Mouse (Mus musculus) lung, embryonic 15.5 days (tissue): ENCODE measurements at regions not wholly inside any gene's neighbourhood (a gene's known extent, or its start where the extent isn't known, plus 50 kb on each side); places are given as distances from the start of the nearest gene placed in this dataset.

Experiments used
- ATAC-seq: fragments of 200-750 bp; cut with Nextera tagmentation; 2 replicates; pipeline ENCODE4 v1.8.0; 2017; ENCODE audit warnings: moderate number of reproducible peaks, borderline replicate concordance; ENCODE audit not compliant: low FRiP score, low TSS enrichment; ENCODE audit errors: extremely low read depth
- H3K27ac ChIP-seq: fragments of 300-500 bp; sonication (generic); 2 replicates; pipeline ENCODE4 v1.5.1; 2015; ENCODE audit warnings: moderate library complexity, mild to moderate bottlenecking, inconsistent platforms
- H3K27me3 ChIP-seq: fragments of 300-500 bp; sonication (generic); 2 replicates; pipeline ENCODE4 v1.6.1; 2015; ENCODE audit warnings: inconsistent platforms
- H3K36me3 ChIP-seq: fragments of 300-500 bp; sonication (generic); 2 replicates; pipeline ENCODE4 v1.6.1; 2015; ENCODE audit warnings: inconsistent platforms
- H3K4me1 ChIP-seq: fragments of 300-500 bp; sonication (generic); 2 replicates; pipeline ENCODE4 v1.6.1; 2015; ENCODE audit warnings: inconsistent platforms
- H3K4me2 ChIP-seq: fragments of 300-500 bp; sonication (generic); 2 replicates; pipeline ENCODE4 v1.6.1; 2015; ENCODE audit warnings: inconsistent platforms, mild to moderate bottlenecking, moderate library complexity
- H3K4me3 ChIP-seq: fragments of 300-500 bp; sonication (generic); 2 replicates; pipeline ENCODE4 v1.5.1; 2015; ENCODE audit warnings: mild to moderate bottlenecking, inconsistent platforms
- H3K9ac ChIP-seq: fragments of 300-500 bp; sonication (generic); 2 replicates; pipeline ENCODE4 v1.6.1; 2015; ENCODE audit warnings: inconsistent platforms
- H3K9me3 ChIP-seq: fragments of 300-500 bp; sonication (generic); 2 replicates; pipeline ENCODE4 v1.6.1; 2016; ENCODE audit warnings: inconsistent platforms
- WGBS: fragments of 180-500 bp; shearing (Covaris S2); methylation state at CpG from one replicate; pipeline ENCODE4 v1.1.7; 2015; 5-methylcytosine and 5-hydroxymethylcytosine counted together

GRCm38 (mm10) chr16:93013256-93013655 lies 187.3 kb upstream of the Runx1 start:
- 0 out of 2 replicates have a peak, but pooled peaks cover 5% of the 10 kb centered on the region for H3K4me1 ChIP-seq
- no peak for ATAC-seq
- H3K27me3 ChIP-seq = no peaks in the 10 kb centered on the region
- no peaks in the 10 kb centered on the region for H3K36me3 ChIP-seq
- WGBS = 71% methylated on average over 7 of the region's 7 CpGs
- H3K4me3 ChIP-seq = no peak overlapping the region
- H3K9me3 ChIP-seq = no peaks in the 10 kb centered on the region
- no peak overlapping the region for H3K27ac ChIP-seq
- H3K4me2 ChIP-seq = no peak overlapping the region
- no peak overlapping the region for H3K9ac ChIP-seq

- no peaks in the 10 kb centered on the region for H3K27me3 ChIP-seq
- no peak for ATAC-seq
- H3K4me3 ChIP-seq = no peak overlapping the region
Measured at GRCm38 (mm10) chr16:93011474-93011873, 185.5 kb upstream of the Runx1 start.

GRCm38 (mm10) chr16:93006321-93006984 lies 180.5 kb upstream of the Runx1 start:
- H3K4me3 ChIP-seq = peak overlapping the region; percentile 13
- H3K27me3 ChIP-seq = no peaks in the 10 kb centered on the region
- H3K4me1 ChIP-seq = peaks cover 14% of the 10 kb centered on the region
- H3K9me3 ChIP-seq = no peaks in the 10 kb centered on the region
- H3K27ac ChIP-seq = 0 out of 2 replicates have a peak overlapping the region, but pooled peaks have one; percentile 4
- H3K4me2 ChIP-seq = peak overlapping the region; percentile 49
- 5% methylated on average over 21 of the region's 21 CpGs for WGBS
- H3K9ac ChIP-seq = 0 out of 2 replicates have a peak overlapping the region, but pooled peaks have one; percentile 10
- H3K36me3 ChIP-seq = no peaks in the 10 kb centered on the region
- no peak for ATAC-seq

More at GRCm38 (mm10) chr16:93011474-93011873, 185.5 kb upstream of the Runx1 start:
- H3K9ac ChIP-seq = no peak overlapping the region
- no peaks in the 10 kb centered on the region for H3K36me3 ChIP-seq
- no peak overlapping the region for H3K4me2 ChIP-seq
- WGBS = 87% methylated on average over 1 of the region's 1 CpGs
- peaks cover 11% of the 10 kb centered on the region for H3K4me1 ChIP-seq
- H3K27ac ChIP-seq = no peak overlapping the region
- H3K9me3 ChIP-seq = no peaks in the 10 kb centered on the region

- WGBS = 12% methylated on average over 8 of the region's 8 CpGs
Measured at GRCm38 (mm10) chr16:93005470-93005869, 179.5 kb upstream of the Runx1 start.

GRCm38 (mm10) chr16:93003830-93004229 lies 177.9 kb upstream of the Runx1 start:
- Histone ChIP-seq H3K27ac (no peak overlapping the region), H3K36me3 (no peaks in the 10 kb centered on the region), H3K4me1 (peaks cover 14% of the 10 kb centered on the region), H3K27me3 (no peaks in the 10 kb centered on the region), H3K4me3 (no peak overlapping the region), H3K4me2 (no peak overlapping the region), H3K9ac (no peak overlapping the region), H3K9me3 (no peaks in the 10 kb centered on the region)
- ATAC-seq = no peak
- 77% methylated on average over 4 of the region's 4 CpGs for WGBS

More at GRCm38 (mm10) chr16:93005470-93005869, 179.5 kb upstream of the Runx1 start:
- H3K36me3 ChIP-seq = no peaks in the 10 kb centered on the region
- H3K4me3 ChIP-seq = no peak overlapping the region
- peaks cover 14% of the 10 kb centered on the region for H3K4me1 ChIP-seq
- no peaks in the 10 kb centered on the region for H3K27me3 ChIP-seq
- H3K9ac ChIP-seq = no peak overlapping the region
- no peaks in the 10 kb centered on the region for H3K9me3 ChIP-seq
- H3K27ac ChIP-seq = no peak overlapping the region
- H3K4me2 ChIP-seq = no peak overlapping the region
- no peak for ATAC-seq

GRCm38 (mm10) chr16:92998689-92999088 lies 172.7 kb upstream of the Runx1 start:
- ATAC-seq = no peak
- Histone ChIP-seq H3K4me2 (no peak overlapping the region), H3K4me1 (no peaks in the 10 kb centered on the region), H3K36me3 (no peaks in the 10 kb centered on the region), H3K4me3 (no peak overlapping the region), H3K27me3 (no peaks in the 10 kb centered on the region; the same call in 1 of the 2 replicates), H3K9ac (no peak overlapping the region), H3K27ac (no peak overlapping the region), H3K9me3 (no peaks in the 10 kb centered on the region)
- 78% methylated on average over 3 of the region's 3 CpGs for WGBS

- Histone ChIP-seq H3K9me3 (no peaks in the 10 kb centered on the region), H3K4me3 (no peak overlapping the region), H3K4me2 (no peak overlapping the region), H3K27me3 (no peaks in the 10 kb centered on the region; the same call in 1 of the 2 replicates), H3K27ac (no peak overlapping the region), H3K9ac (no peak overlapping the region), H3K4me1 (peaks cover 3% of the 10 kb centered on the region; the same call in 1 of the 2 replicates), H3K36me3 (no peaks in the 10 kb centered on the region)
- 61% methylated on average over 6 of the region's 6 CpGs for WGBS
- ATAC-seq = no peak
Measured at GRCm38 (mm10) chr16:92997636-92998035, 171.7 kb upstream of the Runx1 start.

GRCm38 (mm10) chr16:92995993-92996350 lies 170.0 kb upstream of the Runx1 start:
- no peak overlapping the region for H3K9ac ChIP-seq
- no peaks in the 10 kb centered on the region for H3K9me3 ChIP-seq
- H3K4me2 ChIP-seq = no peak overlapping the region
- H3K27ac ChIP-seq = no peak overlapping the region
- WGBS = 76% methylated on average over 4 of the region's 4 CpGs
- no peaks in the 10 kb centered on the region; the same call in 1 of the 2 replicates for H3K27me3 ChIP-seq
- peaks cover 7% of the 10 kb centered on the region; the same call in 1 of the 2 replicates for H3K4me1 ChIP-seq
- no peaks in the 10 kb centered on the region for H3K36me3 ChIP-seq
- H3K4me3 ChIP-seq = no peak overlapping the region
- no peak for ATAC-seq

- WGBS = 66% methylated on average over 13 of the region's 13 CpGs
- H3K27ac ChIP-seq = no peak overlapping the region
- H3K9me3 ChIP-seq = no peaks in the 10 kb centered on the region
- no peaks in the 10 kb centered on the region; the same call in 1 of the 2 replicates for H3K27me3 ChIP-seq
- H3K4me2 ChIP-seq = no peak overlapping the region
- H3K4me1 ChIP-seq = peaks cover 7% of the 10 kb centered on the region; the same call in 1 of the 2 replicates
- H3K9ac ChIP-seq = no peak overlapping the region
- H3K36me3 ChIP-seq = no peaks in the 10 kb centered on the region
- H3K4me3 ChIP-seq = no peak overlapping the region
- no peak for ATAC-seq
Measured at GRCm38 (mm10) chr16:92995132-92995992, 169.4 kb upstream of the Runx1 start.

GRCm38 (mm10) chr16:92992876-92993275 lies 166.9 kb upstream of the Runx1 start:
- ATAC-seq = no peak

GRCm38 (mm10) chr16:92991405-92991804 lies 165.5 kb upstream of the Runx1 start:
- peaks cover 7% of the 10 kb centered on the region; the same call in 1 of the 2 replicates for H3K4me1 ChIP-seq
- H3K36me3 ChIP-seq = no peaks in the 10 kb centered on the region
- H3K9ac ChIP-seq = no peak overlapping the region
- no peak for ATAC-seq
- WGBS = 68% methylated on average over 7 of the region's 7 CpGs
- no peak overlapping the region for H3K27ac ChIP-seq
- no peak overlapping the region for H3K4me2 ChIP-seq
- no peaks in the 10 kb centered on the region; the same call in 1 of the 2 replicates for H3K27me3 ChIP-seq
- H3K9me3 ChIP-seq = no peaks in the 10 kb centered on the region
- H3K4me3 ChIP-seq = no peak overlapping the region

More at GRCm38 (mm10) chr16:92992876-92993275, 166.9 kb upstream of the Runx1 start:
- H3K9me3 ChIP-seq = no peaks in the 10 kb centered on the region
- no peak overlapping the region for H3K4me2 ChIP-seq
- no peak overlapping the region for H3K4me3 ChIP-seq
- H3K27me3 ChIP-seq = no peaks in the 10 kb centered on the region; the same call in 1 of the 2 replicates
- no peak overlapping the region for H3K9ac ChIP-seq
- peaks cover 7% of the 10 kb centered on the region; the same call in 1 of the 2 replicates for H3K4me1 ChIP-seq
- H3K27ac ChIP-seq = no peak overlapping the region
- H3K36me3 ChIP-seq = no peaks in the 10 kb centered on the region
- WGBS = 13% methylated on average over 3 of the region's 3 CpGs

- no peaks in the 10 kb centered on the region for H3K9me3 ChIP-seq
- no peak overlapping the region for H3K4me2 ChIP-seq
- H3K9ac ChIP-seq = no peak overlapping the region
- H3K36me3 ChIP-seq = no peaks in the 10 kb centered on the region
- WGBS = 78% methylated on average over 1 of the region's 1 CpGs
- H3K27me3 ChIP-seq = no peaks in the 10 kb centered on the region
- H3K27ac ChIP-seq = no peak overlapping the region
- no peak overlapping the region for H3K4me3 ChIP-seq
- peaks cover 7% of the 10 kb centered on the region; the same call in 1 of the 2 replicates for H3K4me1 ChIP-seq
- no peak for ATAC-seq
Measured at GRCm38 (mm10) chr16:92988416-92988815, 162.5 kb upstream of the Runx1 start.
